Mouse (Mus musculus): ENCODE data around the gene Cyp39a1. TPM values are rescaled to one million over a fixed set of nuclear protein-coding genes. Genes with fewer than 3 reads are reported as not detected.

The Cyp39a1 gene
- polyA plus RNA-seq, 1 experiment = 1.7 TPM

GRCm38 (mm10) chr17:43704216-43704930, 37.1 kb downstream of the Cyp39a1 start:
- H3ac ChIP-seq (ENCODE audit: control insufficient read depth, insufficient read length) = no peak overlapping the region
- TF ChIP-seq MYOD1 (IDR thresholded peaks at IDR 0.05; ENCODE audit: control insufficient read depth in 1 of 3, insufficient read length in 2 of 3, low read depth in 2 of 3) = no peak
- TF ChIP-seq POLR2AphosphoS2 (IDR thresholded peaks at IDR 0.05; ENCODE audit: insufficient read length, low read depth) = no peak
- no peak for TF ChIP-seq REST (IDR thresholded peaks at IDR 0.05; ENCODE audit: insufficient read depth, insufficient read length)
- no peak for TF ChIP-seq CEBPB (IDR thresholded peaks at IDR 0.05; ENCODE audit: insufficient read depth, poor library complexity, severe bottlenecking)
- TF ChIP-seq E2F4 (IDR thresholded peaks at IDR 0.05; ENCODE audit: insufficient read depth) = no peak
- TF ChIP-seq TCF3 (IDR thresholded peaks at IDR 0.05; ENCODE audit: insufficient read length, low read depth) = no peak
- TF ChIP-seq USF1 (IDR thresholded peaks at IDR 0.05; ENCODE audit: low read depth) = no peak

DNA sequence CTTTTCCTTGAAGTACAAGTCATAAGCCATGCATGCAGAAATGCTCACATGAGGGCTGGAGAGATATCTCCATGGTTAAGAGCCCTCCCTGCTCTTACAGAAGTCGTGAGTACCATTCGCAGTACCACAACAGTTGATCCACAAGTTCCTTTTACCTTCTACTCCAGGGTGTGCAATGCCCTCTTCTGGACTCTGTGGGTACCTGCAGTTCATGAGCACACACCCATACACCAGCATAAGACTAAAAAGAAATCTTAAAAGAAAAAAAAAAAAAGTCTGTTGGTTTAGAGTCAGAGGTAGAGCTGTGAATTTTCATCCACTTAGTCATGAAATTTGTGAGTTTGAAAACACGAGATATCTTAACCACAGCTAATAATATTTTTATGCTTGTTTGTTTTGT, 39.5 kb downstream of the Cyp39a1 start:
- TF ChIP-seq MYOG (IDR thresholded peaks at IDR 0.05; ENCODE audit: control insufficient read depth in 1 of 3, insufficient read depth in 1 of 3, insufficient read length in 2 of 3, low read depth in 2 of 3) = no peak
- TF ChIP-seq MYOD1 (IDR thresholded peaks at IDR 0.05; ENCODE audit: control insufficient read depth in 1 of 3, insufficient read length in 2 of 3, low read depth in 2 of 3) = no peak
- TF ChIP-seq POLR2A (IDR thresholded peaks at IDR 0.05; ENCODE audit: insufficient read length, low read depth) = no peak
- TF ChIP-seq SRF (IDR thresholded peaks at IDR 0.05; ENCODE audit: control insufficient read depth, insufficient read length, low read depth) = no peak
- TF ChIP-seq MAX (IDR thresholded peaks at IDR 0.05; ENCODE audit: low read depth) = no peak
- Histone ChIP-seq H3K36me3 (ENCODE audit: control insufficient read depth, insufficient read depth) (no peaks in the 10 kb centered on the region), H3K79me2 (ENCODE audit: control insufficient read depth, insufficient read depth) (no peaks in the 10 kb centered on the region), H3K4me2 (ENCODE audit: low read depth) (no peak overlapping the region), H3K27me3 (ENCODE audit: control insufficient read depth, insufficient read depth, insufficient read length) (no peaks in the 10 kb centered on the region), H3ac (ENCODE audit: control insufficient read depth, insufficient read length) (no peak overlapping the region), H3K4me3 (no peak overlapping the region)

More at GRCm38 (mm10) chr17:43704216-43704930, 37.1 kb downstream of the Cyp39a1 start:
- no peak overlapping the region for H3K4me3 ChIP-seq
- H3K4me2 ChIP-seq (ENCODE audit: low read depth) = no peak overlapping the region
- H3K79me2 ChIP-seq (ENCODE audit: control insufficient read depth, insufficient read depth) = no peaks in the 10 kb centered on the region
- no peaks in the 10 kb centered on the region for H3K27me3 ChIP-seq (ENCODE audit: control insufficient read depth, insufficient read depth, insufficient read length)
- no peaks in the 10 kb centered on the region for H3K36me3 ChIP-seq (ENCODE audit: control insufficient read depth, insufficient read depth)

GRCm38 (mm10) chr17:43707254-43707653, 40.0 kb downstream of the Cyp39a1 start:
- TF ChIP-seq MYOD1 (IDR thresholded peaks at IDR 0.05; ENCODE audit: control insufficient read depth in 1 of 3, insufficient read length in 2 of 3, low read depth in 2 of 3) = no peak
- no peak for TF ChIP-seq TCF3 (IDR thresholded peaks at IDR 0.05; ENCODE audit: insufficient read length, low read depth)
- no peak for TF ChIP-seq USF1 (IDR thresholded peaks at IDR 0.05; ENCODE audit: low read depth)
- TF ChIP-seq MAX (IDR thresholded peaks at IDR 0.05; ENCODE audit: low read depth) = no peak
- TF ChIP-seq POLR2AphosphoS2 (IDR thresholded peaks at IDR 0.05; ENCODE audit: insufficient read length, low read depth) = no peak
- no peak for TF ChIP-seq E2F4 (IDR thresholded peaks at IDR 0.05; ENCODE audit: insufficient read depth)
- no peak for TF ChIP-seq TCF12 (IDR thresholded peaks at IDR 0.05; ENCODE audit: insufficient read depth, poor library complexity, severe bottlenecking)
- no peak for TF ChIP-seq REST (IDR thresholded peaks at IDR 0.05; ENCODE audit: insufficient read depth, insufficient read length)
- TF ChIP-seq POLR2A (IDR thresholded peaks at IDR 0.05; ENCODE audit: insufficient read length, low read depth) = no peak
- no peak for TF ChIP-seq CEBPB (IDR thresholded peaks at IDR 0.05; ENCODE audit: insufficient read depth, poor library complexity, severe bottlenecking)
- TF ChIP-seq SRF (IDR thresholded peaks at IDR 0.05; ENCODE audit: control insufficient read depth, insufficient read length, low read depth) = no peak
- no peak for TF ChIP-seq MYOG (IDR thresholded peaks at IDR 0.05; ENCODE audit: control insufficient read depth in 1 of 3, insufficient read depth in 1 of 3, insufficient read length in 2 of 3, low read depth in 2 of 3)
- no peaks in the 10 kb centered on the region for H3K27me3 ChIP-seq (ENCODE audit: control insufficient read depth, insufficient read depth, insufficient read length)
- H3K4me3 ChIP-seq = no peak overlapping the region

DNA sequence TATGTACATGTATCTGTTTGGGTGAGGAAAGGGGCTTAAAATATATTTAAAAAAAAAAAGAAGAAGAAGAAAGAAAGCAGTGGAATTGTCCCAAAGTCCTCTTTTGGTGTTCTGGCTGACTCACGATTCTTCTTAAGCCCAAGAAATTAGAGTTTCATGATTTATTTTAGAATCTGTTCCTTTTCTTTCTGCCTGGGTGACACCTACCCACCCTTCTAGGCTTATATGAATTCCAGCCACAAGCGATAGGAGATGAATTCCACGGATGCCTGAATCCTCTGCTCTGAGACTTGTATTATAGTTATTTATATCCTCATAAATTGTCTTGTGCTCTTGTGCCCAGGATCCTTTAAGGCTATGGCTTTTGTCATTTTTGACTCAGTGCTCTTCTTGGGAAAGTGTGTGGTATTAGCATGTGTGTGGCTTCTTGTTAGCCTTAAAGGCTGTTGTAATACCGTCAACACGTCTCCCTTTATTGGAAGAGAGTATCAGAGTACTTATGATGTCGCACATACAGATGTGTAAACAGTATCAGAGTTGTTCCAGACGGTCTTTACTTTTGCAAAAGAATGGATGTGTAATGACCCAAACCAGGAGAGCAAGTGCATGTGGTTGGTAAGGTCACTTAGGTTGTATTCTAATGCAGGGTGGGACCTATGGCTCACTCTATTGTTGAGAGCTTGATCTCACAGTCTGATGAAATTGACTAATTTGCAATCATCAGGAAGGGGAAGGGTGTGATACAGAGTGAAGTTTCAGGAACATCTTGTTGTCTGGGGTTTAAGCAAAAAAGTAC, 44.5 kb downstream of the Cyp39a1 start:
- Histone ChIP-seq H3K79me2 (ENCODE audit: control insufficient read depth, insufficient read depth) (no peaks in the 10 kb centered on the region), H3ac (ENCODE audit: control insufficient read depth, insufficient read length) (no peak overlapping the region), H3K27me3 (ENCODE audit: control insufficient read depth, insufficient read depth, insufficient read length) (no peaks in the 10 kb centered on the region), H3K36me3 (ENCODE audit: control insufficient read depth, insufficient read depth) (no peaks in the 10 kb centered on the region), H3K4me3 (no peak overlapping the region), H3K4me2 (ENCODE audit: low read depth) (no peak overlapping the region)
- no peak for TF ChIP-seq CEBPB (IDR thresholded peaks at IDR 0.05; ENCODE audit: insufficient read depth, poor library complexity, severe bottlenecking)
- TF ChIP-seq SRF (IDR thresholded peaks at IDR 0.05; ENCODE audit: control insufficient read depth, insufficient read length, low read depth) = no peak
- TF ChIP-seq POLR2AphosphoS2 (IDR thresholded peaks at IDR 0.05; ENCODE audit: insufficient read length, low read depth) = no peak
- TF ChIP-seq MYOD1 (IDR thresholded peaks at IDR 0.05; ENCODE audit: control insufficient read depth in 1 of 3, insufficient read length in 2 of 3, low read depth in 2 of 3) = no peak
- no peak for TF ChIP-seq TCF3 (IDR thresholded peaks at IDR 0.05; ENCODE audit: insufficient read length, low read depth)
- no peak for TF ChIP-seq MAX (IDR thresholded peaks at IDR 0.05; ENCODE audit: low read depth)

More at GRCm38 (mm10) chr17:43707254-43707653, 40.0 kb downstream of the Cyp39a1 start:
- no peak overlapping the region for H3ac ChIP-seq (ENCODE audit: control insufficient read depth, insufficient read length)
- H3K4me2 ChIP-seq (ENCODE audit: low read depth) = no peak overlapping the region
- H3K36me3 ChIP-seq (ENCODE audit: control insufficient read depth, insufficient read depth) = no peaks in the 10 kb centered on the region
- no peaks in the 10 kb centered on the region for H3K79me2 ChIP-seq (ENCODE audit: control insufficient read depth, insufficient read depth)

GRCm38 (mm10) chr17:43714191-43714590, 47.0 kb downstream of the Cyp39a1 start:
- Histone ChIP-seq H3K36me3 (ENCODE audit: control insufficient read depth, insufficient read depth) (no peaks in the 10 kb centered on the region), H3K79me2 (ENCODE audit: control insufficient read depth, insufficient read depth) (no peaks in the 10 kb centered on the region), H3ac (ENCODE audit: control insufficient read depth, insufficient read length) (no peak overlapping the region), H3K27me3 (ENCODE audit: control insufficient read depth, insufficient read depth, insufficient read length) (no peaks in the 10 kb centered on the region), H3K4me2 (ENCODE audit: low read depth) (no peak overlapping the region), H3K4me3 (no peak overlapping the region)
- no peak for TF ChIP-seq TCF3 (IDR thresholded peaks at IDR 0.05; ENCODE audit: insufficient read length, low read depth)
- no peak for TF ChIP-seq MAX (IDR thresholded peaks at IDR 0.05; ENCODE audit: low read depth)
- no peak for TF ChIP-seq REST (IDR thresholded peaks at IDR 0.05; ENCODE audit: insufficient read depth, insufficient read length)
- TF ChIP-seq USF1 (IDR thresholded peaks at IDR 0.05; ENCODE audit: low read depth) = no peak
- TF ChIP-seq MYOD1 (IDR thresholded peaks at IDR 0.05; ENCODE audit: control insufficient read depth in 1 of 3, insufficient read length in 2 of 3, low read depth in 2 of 3) = no peak
- TF ChIP-seq POLR2AphosphoS2 (IDR thresholded peaks at IDR 0.05; ENCODE audit: insufficient read length, low read depth) = no peak
- no peak for TF ChIP-seq E2F4 (IDR thresholded peaks at IDR 0.05; ENCODE audit: insufficient read depth)
- TF ChIP-seq MYOG (IDR thresholded peaks at IDR 0.05; ENCODE audit: control insufficient read depth in 1 of 3, insufficient read depth in 1 of 3, insufficient read length in 2 of 3, low read depth in 2 of 3) = no peak
- no peak for TF ChIP-seq POLR2A (IDR thresholded peaks at IDR 0.05; ENCODE audit: insufficient read length, low read depth)
- no peak for TF ChIP-seq TCF12 (IDR thresholded peaks at IDR 0.05; ENCODE audit: insufficient read depth, poor library complexity, severe bottlenecking)
- TF ChIP-seq SRF (IDR thresholded peaks at IDR 0.05; ENCODE audit: control insufficient read depth, insufficient read length, low read depth) = no peak
- TF ChIP-seq CEBPB (IDR thresholded peaks at IDR 0.05; ENCODE audit: insufficient read depth, poor library complexity, severe bottlenecking) = no peak
